ENCODE assay signal across 11 mouse cellular contexts in genomic region chr8:46413349-46414024, GRCm38 (mm10).
"Had no signal": no experiment of that assay in that cellular context is flagged by ENCODE, and none has a peak within 500 bp of the region (broad histone marks: within the 10 kb centered on the region; RNA-seq: fewer than 3 reads in every experiment).

No protein-coding gene starts in this region.

- H3K36me3 ChIP-seq: limb, embryonic 13.5 days had no signal

- DNase-seq: kidney, postnatal 14 days; left cerebral cortex, postnatal 4 days; lung, adult 2 months; lung, postnatal 36 days; right cerebral cortex, postnatal 14 days; thymus, postnatal 4 days had no signal

- H3K27me3 ChIP-seq: limb, embryonic 13.5 days had no signal

- H3K4me1 ChIP-seq: limb, embryonic 13.5 days had no signal

- H3K9me3 ChIP-seq: limb, embryonic 13.5 days had no signal

- ATAC-seq: lung, postnatal 0 days; midbrain, embryonic 16.5 days had no signal

- H3K4me2 ChIP-seq: limb, embryonic 13.5 days; midbrain, embryonic 11.5 days had no signal

- H3K9ac ChIP-seq: limb, embryonic 13.5 days; liver, embryonic 14.5 days had no signal

- H3K27ac ChIP-seq: limb, embryonic 13.5 days; liver, embryonic 14.5 days had no signal

- H3K4me3 ChIP-seq: limb, embryonic 13.5 days had no signal
